Mouse (Mus musculus) thymus, postnatal 25 days (tissue): ENCODE measurements around the gene Txnrd2.

ENCODE experiments used
- DNase-seq: peaks from one replicate; pipeline ENCODE4 v3.0.0; 2022

Gene Txnrd2

GRCm38 (mm10) chr16:18426215-18426791, at the start of gene Txnrd2:
Txnrd2 (plus strand) TSS chr16:18426384.
- peak; percentile 66 for DNase-seq

GRCm38 (mm10) chr16:18377203-18377602, 49.0 kb upstream of the Txnrd2 start:
- no peak for DNase-seq

- DNase-seq = no peak
These were observed 47.7 kb upstream of the Txnrd2 start for GRCm38 (mm10) chr16:18378489-18378888.

- DNase-seq = no peak
These were observed 46.7 kb upstream of the Txnrd2 start for GRCm38 (mm10) chr16:18379338-18380001.

GRCm38 (mm10) chr16:18380495-18381063, 45.6 kb upstream of the Txnrd2 start:
- DNase-seq = no peak

- no peak for DNase-seq
These were observed 44.4 kb upstream of the Txnrd2 start for GRCm38 (mm10) chr16:18381621-18382258.

GRCm38 (mm10) chr16:18383045-18383726, 43.0 kb upstream of the Txnrd2 start:
- no peak for DNase-seq

GRCm38 (mm10) chr16:18383756-18384155, 42.4 kb upstream of the Txnrd2 start:
- DNase-seq = no peak

- DNase-seq = no peak
These were observed 42.0 kb upstream of the Txnrd2 start for GRCm38 (mm10) chr16:18384211-18384610.

GRCm38 (mm10) chr16:18384659-18385058, 41.5 kb upstream of the Txnrd2 start:
- no peak for DNase-seq

- DNase-seq = no peak
These were observed 40.8 kb upstream of the Txnrd2 start for GRCm38 (mm10) chr16:18385411-18385810.

- no peak for DNase-seq
These were observed 39.7 kb upstream of the Txnrd2 start for GRCm38 (mm10) chr16:18386451-18386850.

GRCm38 (mm10) chr16:18386972-18387371, 39.2 kb upstream of the Txnrd2 start:
- DNase-seq = no peak

GRCm38 (mm10) chr16:18387704-18388582, 38.2 kb upstream of the Txnrd2 start:
- DNase-seq = peak; percentile 44

- DNase-seq = no peak
These were observed 37.4 kb upstream of the Txnrd2 start for GRCm38 (mm10) chr16:18388583-18389435.

- no peak for DNase-seq
These were observed 35.8 kb upstream of the Txnrd2 start for GRCm38 (mm10) chr16:18390399-18390798.

- no peak for DNase-seq
These were observed 35.1 kb upstream of the Txnrd2 start for GRCm38 (mm10) chr16:18391127-18391526.

- DNase-seq = no peak
These were observed 34.5 kb upstream of the Txnrd2 start for GRCm38 (mm10) chr16:18391728-18392127.

GRCm38 (mm10) chr16:18392469-18393426, 33.4 kb upstream of the Txnrd2 start:
- peak; percentile 90 for DNase-seq

GRCm38 (mm10) chr16:18393595-18393994, 32.6 kb upstream of the Txnrd2 start:
- no peak for DNase-seq
